Mouse (Mus musculus): Measurements from ENCODE around the gene Dusp23. TPM values are rescaled to one million over a fixed set of nuclear protein-coding genes. Genes with fewer than 3 reads are reported as not detected.

The Dusp23 gene
- 10 to 100 TPM in 1 of 2 experiments, 1 to 10 TPM in 1; 9.8 to 10.4 TPM for total RNA-seq (2021)
- long read RNA-seq, experiment 1, transcript Dusp23-201 (2 exons, 1,410 nt): major isoform, 8 of 8 reads
- long read RNA-seq, experiment 1, partial matches to known transcripts: 0 of 8 reads
- long read RNA-seq, experiment 1, other reads (novel, unspliced or antisense): 0 of 8 reads
- long read RNA-seq, experiment 2, transcript Dusp23-201 (2 exons, 1,410 nt): major isoform, 11 of 11 reads
- long read RNA-seq, experiment 2, partial matches to known transcripts: 0 of 11 reads
- long read RNA-seq, experiment 2, other reads (novel, unspliced or antisense): 0 of 11 reads

DNA sequence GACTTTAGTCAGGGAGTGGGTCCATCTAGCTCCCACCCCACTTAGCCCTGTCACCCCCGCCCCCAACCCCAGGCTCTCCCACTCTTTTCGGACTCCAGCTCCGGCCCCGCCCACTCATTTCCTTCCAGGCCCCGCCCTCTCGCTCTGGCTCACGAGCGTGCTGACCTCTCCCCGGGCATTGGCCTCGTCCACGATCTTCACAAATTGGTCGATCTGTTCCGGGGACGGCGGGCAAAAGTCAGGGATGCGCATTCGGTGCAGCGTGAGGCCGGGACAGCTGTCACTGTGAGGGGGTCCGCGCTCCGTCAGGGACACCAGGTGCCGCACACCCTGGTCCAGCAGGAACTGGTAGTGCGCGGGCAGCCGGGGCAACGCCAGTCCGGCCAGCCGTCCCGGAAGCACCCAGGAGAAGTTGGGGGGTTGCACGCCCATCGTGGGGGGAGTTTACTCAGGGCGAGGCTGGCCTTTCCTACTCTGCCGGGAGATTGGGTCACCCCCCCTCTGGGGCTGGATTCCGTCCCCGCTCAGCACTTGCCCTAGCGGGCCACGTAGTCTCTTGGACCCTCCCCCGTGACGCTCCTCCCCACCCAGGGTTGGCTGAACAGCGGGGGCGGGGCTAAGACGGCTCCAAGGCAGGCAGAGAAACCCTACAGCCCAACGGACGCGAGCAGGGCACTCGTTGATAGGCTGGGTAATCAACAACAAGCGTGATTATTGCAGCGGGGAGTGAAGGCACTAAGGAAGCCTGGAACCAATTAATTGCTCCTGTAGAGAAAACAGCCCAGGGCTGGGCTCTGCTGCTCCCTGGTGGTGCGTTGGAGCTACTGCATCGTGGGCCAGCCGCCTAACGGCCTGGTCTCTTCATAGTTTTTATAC is at the start of gene Dusp23:
Gene Dusp23, minus strand, starts transcription at position 512 of the 876 bp plus-strand sequence.
- DNase-seq: peak; percentile 98 to 99

GRCm38 (mm10) chr1:172680742-172681141 is 48.0 kb upstream of the Dusp23 start:
- DNase-seq: no peak

GRCm38 (mm10) chr1:172670716-172671115 is 38.0 kb upstream of the Dusp23 start:
- no peak for DNase-seq

GRCm38 (mm10) chr1:172667597-172667996 is 34.8 kb upstream of the Dusp23 start:
- no peak for DNase-seq

GRCm38 (mm10) chr1:172665457-172665856 is 32.7 kb upstream of the Dusp23 start:
- DNase-seq: no peak

DNA sequence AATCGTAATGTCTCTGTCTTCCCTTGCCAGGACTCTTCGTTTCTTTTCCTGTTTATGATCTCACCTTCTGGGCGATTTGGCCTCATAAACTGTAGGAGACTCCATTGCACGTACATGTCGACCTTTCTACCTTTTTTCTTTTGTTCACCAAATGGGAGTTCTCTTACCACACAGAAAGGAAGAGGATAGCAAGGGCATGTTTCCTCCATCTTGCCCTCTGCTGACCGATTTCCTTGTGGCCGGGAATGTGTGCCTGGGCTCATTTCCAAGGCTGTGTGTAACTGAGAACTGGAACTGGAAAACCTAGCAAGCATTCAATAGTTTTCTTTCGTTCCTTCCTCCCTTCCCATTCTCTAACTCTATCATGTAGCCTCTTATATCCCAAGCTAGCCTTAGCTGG is 26.9 kb upstream of the Dusp23 start:
- peak in 1 of 2 experiments; percentile 12 for DNase-seq

GRCm38 (mm10) chr1:172657266-172657665 is 24.5 kb upstream of the Dusp23 start:
- no peak for DNase-seq

- no peak for DNase-seq
These were observed 21.1 kb upstream of the Dusp23 start for GRCm38 (mm10) chr1:172653900-172654299.

DNA sequence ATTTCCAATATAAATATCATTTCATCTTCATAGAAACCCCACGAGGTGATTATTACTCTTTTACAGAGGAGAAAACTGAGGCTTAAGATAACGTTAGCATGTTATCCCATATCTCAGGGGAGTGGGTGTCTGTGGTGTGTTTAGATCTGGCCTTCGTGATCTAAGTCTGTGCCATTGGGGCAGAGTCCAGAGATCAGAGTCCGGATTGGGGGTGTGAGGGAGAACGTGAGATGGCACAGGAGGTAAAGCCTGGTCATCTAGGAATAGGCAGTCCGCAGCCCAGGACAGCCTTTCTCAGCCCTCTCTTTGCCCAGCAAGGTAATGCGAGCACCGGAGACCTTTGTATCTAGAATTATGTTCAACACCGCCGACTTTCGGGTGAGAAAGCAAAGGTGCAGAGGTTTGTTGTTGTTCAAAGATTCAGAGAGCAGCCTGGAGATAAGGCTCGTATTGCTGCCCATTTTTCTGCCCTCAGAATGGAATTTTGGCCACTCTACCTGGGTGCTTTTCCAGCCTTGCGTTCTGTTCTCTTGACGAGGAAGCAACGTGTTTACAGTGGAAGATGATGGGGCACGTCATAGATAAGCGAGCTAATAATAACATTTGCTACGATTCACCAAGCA is 19.4 kb upstream of the Dusp23 start:
- no peak for DNase-seq

DNA sequence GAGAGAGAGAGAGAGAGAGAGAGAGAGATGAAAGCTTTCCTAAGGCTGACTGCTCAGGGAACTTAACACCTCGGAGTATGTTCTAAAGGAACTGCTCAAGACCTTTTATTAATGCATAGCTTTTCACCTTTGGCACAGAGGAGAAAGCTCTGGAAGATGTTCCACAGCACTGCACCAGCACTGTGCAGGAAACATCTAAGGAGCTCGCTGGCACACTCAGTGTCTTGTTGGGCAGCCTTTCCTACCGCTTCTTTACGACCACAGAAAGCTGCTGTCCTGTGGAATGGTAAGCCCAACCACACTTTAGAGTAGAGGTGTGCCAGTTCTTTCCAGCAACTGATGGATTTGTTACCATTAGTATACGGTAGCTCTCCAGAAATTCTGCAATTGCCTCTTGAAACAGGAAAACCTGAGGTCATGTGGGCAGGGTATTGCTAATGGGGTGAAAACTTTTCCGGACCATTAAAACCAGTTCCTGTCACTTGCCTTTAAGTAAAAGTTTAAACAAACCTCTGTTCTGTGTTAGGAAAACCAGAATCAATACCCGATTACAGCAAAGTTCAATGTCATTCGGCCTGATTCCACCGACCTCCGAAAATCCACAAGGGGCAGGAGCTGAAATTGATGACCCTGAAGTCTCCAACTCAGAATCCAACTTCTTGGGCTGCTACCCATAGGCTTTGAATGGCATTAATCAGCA is 18.7 kb upstream of the Dusp23 start:
- DNase-seq: no peak

DNA sequence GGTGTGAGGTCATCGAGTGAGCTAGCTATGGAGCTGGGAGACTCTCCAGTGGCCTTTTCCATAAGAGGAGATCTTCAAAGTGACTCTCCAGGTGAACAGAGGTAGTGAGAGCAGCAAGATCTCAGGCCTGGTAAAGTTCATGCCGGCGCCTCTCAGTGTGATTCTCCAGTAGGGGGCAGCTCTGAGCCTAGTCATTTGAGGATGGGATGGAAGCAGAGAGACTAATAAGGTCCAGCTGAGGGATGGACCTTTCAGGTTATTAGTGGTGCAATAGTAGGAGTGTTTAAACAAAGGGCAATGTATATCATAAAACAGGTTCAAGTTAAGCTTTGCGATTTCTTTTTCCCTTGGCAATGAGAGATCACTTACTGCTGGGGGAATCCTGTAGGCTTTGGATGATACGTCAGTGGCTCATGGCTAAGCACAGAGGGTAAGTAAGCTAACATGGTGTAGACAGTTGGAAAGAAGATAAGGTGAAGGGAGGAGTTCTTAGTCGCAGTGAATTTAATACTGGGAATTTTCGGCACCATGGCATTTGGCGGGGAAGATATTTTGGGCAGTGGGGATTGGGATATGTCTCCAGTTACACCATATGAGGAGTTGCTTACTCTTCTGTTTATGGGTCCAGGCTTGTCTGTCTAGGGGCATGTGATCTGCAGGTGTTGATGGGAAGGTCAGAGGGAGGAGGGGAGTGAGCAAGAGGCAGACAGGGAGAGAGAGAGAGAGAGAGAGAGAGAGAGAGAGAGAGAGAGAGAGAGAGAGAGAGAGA is 17.9 kb upstream of the Dusp23 start:
- DNase-seq: peak in 1 of 2 experiments; percentile 37

- DNase-seq: no peak
These were observed 16.6 kb upstream of the Dusp23 start for GRCm38 (mm10) chr1:172649396-172649795.

GRCm38 (mm10) chr1:172647236-172647635 is 14.5 kb upstream of the Dusp23 start:
- no peak for DNase-seq

GRCm38 (mm10) chr1:172638781-172639180 is 6.0 kb upstream of the Dusp23 start:
- peak in 1 of 2 experiments; percentile 33 for DNase-seq

- DNase-seq: no peak
These were observed 5.0 kb upstream of the Dusp23 start for GRCm38 (mm10) chr1:172637801-172638200.

DNA sequence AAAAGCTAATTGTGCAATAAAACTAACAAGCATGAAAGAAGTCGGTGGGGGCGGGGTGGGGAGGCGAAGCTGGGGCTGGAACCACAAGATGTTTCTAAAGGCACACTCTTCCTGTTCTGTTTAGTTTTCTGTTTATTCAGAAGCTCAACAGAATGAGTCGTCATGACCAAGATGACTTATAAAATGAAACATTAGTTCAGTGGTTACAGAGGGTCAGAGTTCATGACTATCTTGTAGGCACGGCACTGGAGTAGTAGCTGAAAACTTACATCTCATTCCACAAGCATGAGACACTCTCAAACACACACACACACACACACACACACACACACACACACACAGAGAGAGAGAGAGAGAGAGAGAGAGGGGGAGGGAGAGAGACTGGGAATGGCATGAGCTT is 3.5 kb upstream of the Dusp23 start:
- DNase-seq: no peak

DNA sequence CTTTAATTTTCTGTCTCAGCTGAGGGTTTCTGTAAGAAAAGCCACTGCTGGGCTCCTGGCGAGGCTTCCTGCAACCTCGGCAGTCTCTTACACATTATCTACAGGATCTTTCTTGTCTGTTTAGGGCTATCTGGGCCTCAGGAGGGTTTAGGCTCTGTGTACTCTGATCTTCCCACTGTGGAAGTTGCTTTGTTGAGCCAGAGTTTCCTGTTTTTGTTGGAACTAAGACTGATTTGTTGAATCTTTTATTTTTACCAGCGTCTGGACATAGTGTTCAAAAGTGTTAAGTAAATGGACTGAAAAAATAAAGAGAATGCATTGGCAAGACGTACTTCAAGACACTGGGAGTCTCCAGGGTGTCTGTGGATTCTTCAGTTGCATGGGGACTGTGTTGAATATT is 2.5 kb upstream of the Dusp23 start:
- DNase-seq: peak; percentile 28 to 30

DNA sequence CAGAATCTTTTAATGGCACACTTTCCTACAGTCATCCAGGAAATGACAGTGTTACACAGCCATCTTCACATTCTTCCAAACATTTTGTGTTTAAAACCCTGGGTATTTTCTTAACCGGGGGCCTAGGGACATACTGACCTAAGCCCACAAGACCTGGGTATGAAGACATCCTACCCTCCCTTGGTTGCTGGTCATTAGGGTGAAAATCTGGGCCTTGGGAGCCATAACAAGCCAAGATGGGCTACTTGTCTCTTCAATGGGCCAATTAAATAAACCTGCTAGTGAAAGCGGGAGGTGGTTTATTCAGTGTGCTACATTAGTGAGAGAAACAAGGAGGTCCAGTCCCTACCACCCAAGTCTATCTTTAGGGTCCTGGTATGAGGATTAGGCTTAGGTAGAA is 1.4 kb upstream of the Dusp23 start:
- DNase-seq: no peak

- no peak for DNase-seq
These were observed 1.0 kb downstream of the Dusp23 start for GRCm38 (mm10) chr1:172631721-172632120.

GRCm38 (mm10) chr1:172629831-172630230 is 2.9 kb downstream of the Dusp23 start:
- no peak for DNase-seq

DNA sequence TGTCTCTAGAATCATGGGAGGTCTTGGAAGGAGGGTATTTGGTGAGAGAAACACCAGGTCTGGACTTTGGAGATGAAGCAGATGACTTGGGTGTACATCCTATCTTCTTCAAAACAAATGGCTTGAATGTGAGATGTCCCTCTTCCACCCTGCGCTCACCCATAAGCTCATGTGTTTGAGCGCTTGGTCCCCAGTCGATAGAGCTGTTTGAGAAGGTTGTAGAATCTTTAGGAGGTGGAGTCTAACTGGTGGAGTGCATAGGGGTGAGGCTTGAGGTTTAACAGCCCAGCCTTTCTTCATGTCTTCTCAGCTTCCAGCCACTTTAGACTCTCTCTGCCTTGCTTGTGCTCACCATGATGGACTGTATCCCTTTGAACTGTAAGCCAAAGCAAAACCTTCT is 6.5 kb downstream of the Dusp23 start:
- no peak for DNase-seq

Measured in heart, adult 18-20 months (tissue).